Mouse (Mus musculus) lung, embryonic 14.5 days (tissue): ENCODE data around the gene Rnf43. TPM values are rescaled to one million over a fixed set of nuclear protein-coding genes. Genes with fewer than 3 reads are reported as not detected.

Experiments used
- ATAC-seq: fragments of 200-750 bp; cut with Nextera tagmentation; 2 replicates; pipeline ENCODE4 v1.8.0; 2017; ENCODE audit warnings: mild to moderate bottlenecking, moderate TSS enrichment, moderate library complexity; ENCODE audit not compliant: insufficient read depth
- DNase-seq: peaks from one replicate; pipeline ENCODE4 v3.0.0-alpha.2; 2015
- H3K27ac ChIP-seq: fragments of 300-500 bp; sonication (generic); 2 replicates; pipeline ENCODE4 v1.5.1; 2014; ENCODE audit warnings: low read depth, mild to moderate bottlenecking, moderate library complexity
- H3K27me3 ChIP-seq: fragments of 300-500 bp; sonication (generic); 2 replicates; pipeline ENCODE4 v1.6.1; 2014; ENCODE audit warnings: low read length, control low read depth; ENCODE audit not compliant: insufficient read depth
- H3K36me3 ChIP-seq: fragments of 300-500 bp; sonication (generic); 2 replicates; pipeline ENCODE4 v1.6.1; 2014; ENCODE audit warnings: control low read depth; ENCODE audit not compliant: insufficient read depth
- H3K4me1 ChIP-seq: fragments of 300-500 bp; sonication (generic); 2 replicates; pipeline ENCODE4 v1.6.1; 2014; ENCODE audit warnings: antibody characterized with exemption, control low read depth; ENCODE audit not compliant: insufficient read depth
- H3K4me2 ChIP-seq: fragments of 300-500 bp; sonication (generic); 2 replicates; pipeline ENCODE4 v1.6.1; 2014; ENCODE audit warnings: mild to moderate bottlenecking
- H3K4me3 ChIP-seq: fragments of 300-500 bp; sonication (generic); 2 replicates; pipeline ENCODE4 v1.5.1; 2014; ENCODE audit warnings: low read depth, low read length
- H3K9ac ChIP-seq: fragments of 300-500 bp; sonication (generic); 2 replicates; pipeline ENCODE4 v1.6.1; 2014
- H3K9me3 ChIP-seq: fragments of 300-500 bp; sonication (generic); 2 replicates; pipeline ENCODE4 v1.6.1; 2016; ENCODE audit warnings: low read depth, low read length, control low read depth
- CTCF ChIP-seq: IDR thresholded peaks from 2 replicates; pipeline ENCODE4 v1.5.1; 2016; ENCODE audit warnings: antibody characterized with exemption, low read depth
- WGBS: fragments of 180-500 bp; shearing (Covaris S2); extraction: QIAGEN DNeasy Blood & Tissue Kit; methylation state at CpG from one replicate; pipeline ENCODE4 v1.1.7; 2014; 5-methylcytosine and 5-hydroxymethylcytosine counted together
- microRNA counts: library from miRNA; unstranded; fragments of <30 nt; microRNA quantifications from one replicate; lab custom pipeline; 2016
- microRNA-seq: library from miRNA; unstranded; fragments of <30 nt; microRNA quantifications from one replicate; pipeline ENCODE4, GENCODE M21; 2016; ENCODE audit warnings: borderline number of aligned reads
- polyA plus RNA-seq: library from polyadenylated mRNA; unstranded; fragments of >200 nt; fragmentation: Nextera tagmentation; extraction: Ambion mirVana; gene quantifications from 2 replicates; pipeline ENCODE4 v1.2.1, GENCODE M21; 2014

Rnf43 gene
- polyA plus RNA-seq, 1 experiment from 2014 or later = 21.5 TPM

- Histone ChIP-seq H3K27ac (no peak overlapping the region), H3K4me2 (no peak overlapping the region), H3K9ac (no peak overlapping the region), H3K4me3 (no peak overlapping the region), H3K9me3 (no peaks in the 10 kb centered on the region), H3K4me1 (peaks cover 3% of the 10 kb centered on the region; the same call in 1 of the 2 replicates), H3K27me3 (no peaks in the 10 kb centered on the region), H3K36me3 (no peaks in the 10 kb centered on the region)
- 68% methylated on average over 8 of the region's 8 CpGs for WGBS
- ATAC-seq (no peak), DNase-seq (no peak)
- no peak for TF ChIP-seq CTCF
Measured at GRCm38 (mm10) chr11:87780130-87780529, 117.6 kb downstream of the Rnf43 start.

MicroRNAs within 50 kb of the gene (microRNA counts, 519-probe panel; counts per million panel counts)
- microRNA mmu-miR-142-3p (lab: Ali Mortazavi, UCI) = 3,679 counts per million, percentile 77 among the panel's probes with 10 or more counts
- 3,625 counts per million, percentile 75 among the panel's probes with 10 or more counts for microRNA mmu-miR-142-5p (lab: Ali Mortazavi, UCI)

Small RNA genes lying within 50 kb of the gene (microRNA-seq; reads per million reads assigned to microRNA genes)
- not detected for gene Mir142
- not detected for gene Mir142b

Other genes with a start within 250 kb of the Rnf43 start
- gene Gm11492, start 96.1 kb upstream of the Rnf43 start, polyA plus RNA-seq = not detected in 2 replicates
- 48.5 TPM in 2 replicates for gene Sept4, start 93.8 kb upstream of the Rnf43 start, polyA plus RNA-seq
- gene Mtmr4, start 70.6 kb upstream of the Rnf43 start, polyA plus RNA-seq = 41.2 and 43.6 TPM in 2 replicates
- 0.38 and 0.41 TPM in 2 replicates for gene Hsf5, start 45.6 kb upstream of the Rnf43 start, polyA plus RNA-seq
- 145 and 146 TPM in 2 replicates for gene Supt4a, start 74.8 kb downstream of the Rnf43 start, polyA plus RNA-seq
- gene Tspoap1, start 97.8 kb downstream of the Rnf43 start, polyA plus RNA-seq = 1.5 and 2.5 TPM in 2 replicates
- 0.37 and 0.89 TPM in 2 replicates for gene Mpo, start 130.9 kb downstream of the Rnf43 start, polyA plus RNA-seq
- 0.05 TPM in 1 of 2 replicates, not detected in the other for gene Lpo, start 165.6 kb downstream of the Rnf43 start, polyA plus RNA-seq
- 11.3 and 14.3 TPM in 2 replicates for gene Mks1, start 190.5 kb downstream of the Rnf43 start, polyA plus RNA-seq
- gene Epx, start 212.8 kb downstream of the Rnf43 start, polyA plus RNA-seq = not detected in 2 replicates
- gene Olfr462, start 229.5 kb downstream of the Rnf43 start, polyA plus RNA-seq = not detected in 2 replicates
- not detected in 2 replicates for gene Olfr463, start 234.7 kb downstream of the Rnf43 start, polyA plus RNA-seq